Mouse (Mus musculus) lung, postnatal 0 days (tissue): ENCODE measurements at regions not wholly inside any gene's neighbourhood (a gene's known extent, or its start where the extent isn't known, plus 50 kb on each side); places are given as distances from the start of the nearest gene placed in this dataset.
A peak's percentile ranks its signal among the peaks of the same experiment; 100 is the strongest.

Experiments used
- ATAC-seq: fragments of 200-750 bp; cut with Nextera tagmentation; 2 replicates; pipeline ENCODE4 v1.8.0; 2017; ENCODE audit warnings: moderate library complexity
- DNase-seq: peaks from one replicate; pipeline ENCODE4 v3.0.0-alpha.2; 2016; ENCODE audit warnings: low spot score
- H3K27ac ChIP-seq: fragments of 300-500 bp; sonication (generic); 2 replicates; pipeline ENCODE4 v1.5.1; 2014; ENCODE audit warnings: antibody characterized with exemption, mild to moderate bottlenecking, low read length, mixed read lengths
- H3K27me3 ChIP-seq: fragments of 300-500 bp; sonication (generic); replicated peaks from 2 replicates; pipeline ENCODE4 v1.6.1; 2014; ENCODE audit warnings: low read length, mixed read lengths; ENCODE audit not compliant: insufficient read depth
- H3K36me3 ChIP-seq: fragments of 300-500 bp; sonication (generic); 2 replicates; pipeline ENCODE4 v1.6.1; 2014; ENCODE audit warnings: low read length, mixed read lengths; ENCODE audit not compliant: insufficient read depth
- H3K4me1 ChIP-seq: fragments of 300-500 bp; sonication (generic); 2 replicates; pipeline ENCODE4 v1.6.1; 2014; ENCODE audit warnings: antibody characterized with exemption, low read depth, low read length, mixed read lengths; ENCODE audit not compliant: insufficient read depth
- H3K4me2 ChIP-seq: fragments of 300-500 bp; sonication (generic); replicated peaks from 2 replicates; pipeline ENCODE4 v1.6.1; 2014; ENCODE audit warnings: low read depth, mild to moderate bottlenecking, low read length, moderate library complexity, mixed read lengths
- H3K4me3 ChIP-seq: fragments of 300-500 bp; sonication (generic); 2 replicates; pipeline ENCODE4 v1.5.1; 2014; ENCODE audit warnings: low read depth, low read length
- H3K9ac ChIP-seq: fragments of 300-500 bp; sonication (generic); replicated peaks from 2 replicates; pipeline ENCODE4 v1.6.1; 2014; ENCODE audit warnings: low read depth, mild to moderate bottlenecking
- H3K9me3 ChIP-seq: fragments of 300-500 bp; sonication (generic); 2 replicates; pipeline ENCODE4 v1.6.1; 2016; ENCODE audit warnings: low read length, mixed read lengths
- CTCF ChIP-seq: IDR thresholded peaks from 2 replicates; pipeline ENCODE4 v1.5.1; 2016; ENCODE audit warnings: antibody characterized with exemption, mild to moderate bottlenecking
- EP300 ChIP-seq: IDR thresholded peaks from 2 replicates; pipeline ENCODE4 v1.6.1; 2016; ENCODE audit warnings: antibody characterized with exemption, mild to moderate bottlenecking, control low read depth
- WGBS: fragments of 180-500 bp; shearing (Covaris S2); extraction: QIAGEN DNeasy Blood & Tissue Kit; methylation state at CpG from one replicate; pipeline ENCODE4 v1.1.7; 2014; 5-methylcytosine and 5-hydroxymethylcytosine counted together

- Histone ChIP-seq H3K27ac (no peak overlapping the region), H3K9ac (no peak overlapping the region), H3K4me1 (no peaks in the 10 kb centered on the region), H3K9me3 (no peaks in the 10 kb centered on the region), H3K27me3 (no peaks in the 10 kb centered on the region), H3K36me3 (no peaks in the 10 kb centered on the region), H3K4me2 (no peak overlapping the region), H3K4me3 (no peak overlapping the region)
- 66% methylated on average over 3 of the region's 3 CpGs for WGBS
- DNase-seq = no peak
- no peak for ATAC-seq
- no peak for TF ChIP-seq EP300
- TF ChIP-seq CTCF = no peak
These were observed 1585.4 kb upstream of the Igfbp7 start for GRCm38 (mm10) chr5:78993258-78993657.

- H3K4me3 ChIP-seq = no peak overlapping the region
- no peaks in the 10 kb centered on the region for H3K36me3 ChIP-seq
- H3K27me3 ChIP-seq = no peaks in the 10 kb centered on the region
- H3K27ac ChIP-seq = no peak overlapping the region
- no peak for TF ChIP-seq EP300
- TF ChIP-seq CTCF = no peak
- WGBS = 72% methylated on average over 1 of the region's 1 CpGs
- no peaks in the 10 kb centered on the region for H3K9me3 ChIP-seq
- no peak overlapping the region for H3K4me2 ChIP-seq
- ATAC-seq (no peak), DNase-seq (no peak)
- H3K9ac ChIP-seq = no peak overlapping the region
- no peaks in the 10 kb centered on the region for H3K4me1 ChIP-seq
These were observed 1581.9 kb upstream of the Igfbp7 start for GRCm38 (mm10) chr5:78989714-78990113.

- Histone ChIP-seq H3K27me3 (no peaks in the 10 kb centered on the region), H3K9me3 (no peaks in the 10 kb centered on the region), H3K4me1 (no peaks in the 10 kb centered on the region), H3K4me3 (no peak overlapping the region), H3K36me3 (no peaks in the 10 kb centered on the region), H3K9ac (no peak overlapping the region), H3K4me2 (no peak overlapping the region), H3K27ac (no peak overlapping the region)
- WGBS = 86% methylated on average over 3 of the region's 3 CpGs
- no peak for TF ChIP-seq CTCF
- DNase-seq (no peak), ATAC-seq (no peak)
These were observed 1568.7 kb upstream of the Igfbp7 start for GRCm38 (mm10) chr5:78976480-78977041.

GRCm38 (mm10) chr5:78945702-78946101 lies 1537.9 kb upstream of the Igfbp7 start:
- TF ChIP-seq CTCF (no peak), EP300 (no peak)
- no peak for DNase-seq
- no peaks in the 10 kb centered on the region for H3K9me3 ChIP-seq

GRCm38 (mm10) chr5:78921860-78922610 lies 1514.2 kb upstream of the Igfbp7 start:
- TF ChIP-seq EP300 (no peak), CTCF (no peak)
- Histone ChIP-seq H3K9me3 (no peaks in the 10 kb centered on the region), H3K4me1 (no peaks in the 10 kb centered on the region), H3K27ac (no peak overlapping the region), H3K4me3 (no peak overlapping the region), H3K27me3 (no peaks in the 10 kb centered on the region), H3K36me3 (no peaks in the 10 kb centered on the region), H3K4me2 (no peak overlapping the region), H3K9ac (no peak overlapping the region)
- ATAC-seq (no peak), DNase-seq (no peak)
- 24% methylated on average over 3 of the region's 3 CpGs for WGBS

More at GRCm38 (mm10) chr5:78945702-78946101, 1537.9 kb upstream of the Igfbp7 start:
- Histone ChIP-seq H3K36me3 (no peaks in the 10 kb centered on the region), H3K9ac (no peak overlapping the region), H3K27me3 (no peaks in the 10 kb centered on the region), H3K4me1 (no peaks in the 10 kb centered on the region), H3K4me2 (no peak overlapping the region), H3K4me3 (no peak overlapping the region), H3K27ac (no peak overlapping the region)
- no peak for ATAC-seq

- DNase-seq = peak; percentile 4
- 59% methylated on average over 3 of the region's 3 CpGs for WGBS
These were observed 1492.3 kb upstream of the Igfbp7 start for GRCm38 (mm10) chr5:78900128-78900527.

More at GRCm38 (mm10) chr5:78900128-78900527, 1492.3 kb upstream of the Igfbp7 start:
- no peak overlapping the region for H3K9ac ChIP-seq
- no peaks in the 10 kb centered on the region for H3K9me3 ChIP-seq
- H3K27ac ChIP-seq = no peak overlapping the region
- no peak for ATAC-seq
- TF ChIP-seq CTCF (no peak), EP300 (no peak)
- H3K36me3 ChIP-seq = no peaks in the 10 kb centered on the region
- H3K4me2 ChIP-seq = no peak overlapping the region
- H3K4me3 ChIP-seq = no peak overlapping the region
- no peaks in the 10 kb centered on the region for H3K4me1 ChIP-seq
- H3K27me3 ChIP-seq = no peaks in the 10 kb centered on the region
